Mouse (Mus musculus): Measurements from ENCODE around the gene Tmem121b. TPM values are rescaled to one million over a fixed set of nuclear protein-coding genes. Genes with fewer than 3 reads are reported as not detected.

The Tmem121b gene
- polyA plus RNA-seq, 1 experiment from 2014 or later: 0.18 TPM

GRCm38 (mm10) chr6:120470666-120471065 is 22.9 kb downstream of the Tmem121b start:
- H3K4me3 ChIP-seq: no peak overlapping the region
- H3K27ac ChIP-seq: no peak overlapping the region
- no peaks in the 10 kb centered on the region for H3K36me3 ChIP-seq
- no peaks in the 10 kb centered on the region for H3K9me3 ChIP-seq (replicated peaks)
- H3K27me3 ChIP-seq (ENCODE audit: low read depth, poor library complexity, severe bottlenecking): peaks cover under 1% of the 10 kb centered on the region
- DNase-seq (ENCODE audit: low spot score): no peak
- WGBS: 77% methylated on average over 1 of the region's 1 CpGs
- peaks cover 25% of the 10 kb centered on the region for H3K4me1 ChIP-seq

DNA sequence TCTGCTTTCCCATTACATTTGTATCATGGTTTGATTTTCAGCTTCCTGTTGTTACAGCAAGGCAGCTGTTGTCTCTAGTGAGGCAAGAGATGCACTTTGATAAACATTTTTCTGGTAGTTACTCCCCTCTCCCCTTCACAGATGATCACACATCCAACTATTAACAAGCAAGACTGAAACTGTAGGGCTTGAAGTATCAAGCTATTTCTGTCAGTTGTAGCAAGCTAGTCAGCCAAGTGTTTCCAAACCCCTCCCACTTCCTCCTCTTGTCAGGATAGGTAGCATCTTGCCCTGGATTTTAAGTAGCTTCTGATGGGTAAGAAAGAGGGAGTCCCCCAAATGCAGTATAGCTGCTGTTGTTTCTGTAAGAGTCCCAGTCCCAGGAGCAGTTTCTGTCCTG is 23.8 kb downstream of the Tmem121b start:
- no peak overlapping the region for H3K4me3 ChIP-seq
- no peaks in the 10 kb centered on the region for H3K9me3 ChIP-seq (replicated peaks)
- H3K4me1 ChIP-seq: peaks cover 25% of the 10 kb centered on the region
- no peaks in the 10 kb centered on the region for H3K36me3 ChIP-seq
- H3K27ac ChIP-seq: no peak overlapping the region
- no peak for DNase-seq (ENCODE audit: low spot score)
- peaks cover 9% of the 10 kb centered on the region for H3K27me3 ChIP-seq (ENCODE audit: low read depth, poor library complexity, severe bottlenecking)

DNA sequence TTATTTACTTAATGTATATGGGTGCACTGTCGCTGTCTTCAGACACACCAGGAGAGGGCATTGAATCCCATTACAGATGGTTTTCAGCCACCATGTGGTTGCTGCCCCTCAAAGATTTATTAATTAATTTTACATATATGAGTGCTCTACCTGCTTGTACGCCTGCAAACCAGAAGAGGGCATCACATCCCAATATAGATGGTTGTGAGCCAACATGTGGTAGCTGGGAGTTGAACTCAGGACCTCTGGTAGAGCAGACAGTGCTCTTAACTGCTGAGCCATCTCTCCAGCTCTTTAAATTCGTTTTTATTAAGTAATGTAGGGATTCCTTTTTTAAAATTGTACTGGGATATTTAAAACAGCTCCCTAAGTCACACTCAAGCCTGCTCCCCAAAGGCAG is 24.3 kb downstream of the Tmem121b start:
- H3K4me3 ChIP-seq: no peak overlapping the region
- peaks cover 25% of the 10 kb centered on the region for H3K4me1 ChIP-seq
- H3K9me3 ChIP-seq (replicated peaks): no peaks in the 10 kb centered on the region
- no peaks in the 10 kb centered on the region for H3K36me3 ChIP-seq
- DNase-seq (ENCODE audit: low spot score): no peak
- no peak overlapping the region for H3K27ac ChIP-seq
- WGBS: 69% methylated on average over 3 of the region's 3 CpGs
- peaks cover 14% of the 10 kb centered on the region for H3K27me3 ChIP-seq (ENCODE audit: low read depth, poor library complexity, severe bottlenecking)

- Histone ChIP-seq H3K9me3 (replicated peaks) (no peaks in the 10 kb centered on the region), H3K27ac (no peak overlapping the region), H3K36me3 (no peaks in the 10 kb centered on the region), H3K4me3 (no peak overlapping the region), H3K27me3 (ENCODE audit: low read depth, poor library complexity, severe bottlenecking) (peaks cover 24% of the 10 kb centered on the region), H3K4me1 (peaks cover 27% of the 10 kb centered on the region)
- WGBS: 93% methylated on average over 4 of the region's 4 CpGs
- DNase-seq (ENCODE audit: low spot score): no peak
Observed at GRCm38 (mm10) chr6:120468259-120468658, 25.3 kb downstream of the Tmem121b start.

GRCm38 (mm10) chr6:120466609-120467329 is 26.8 kb downstream of the Tmem121b start:
- H3K9me3 ChIP-seq (replicated peaks): no peaks in the 10 kb centered on the region
- peaks cover 39% of the 10 kb centered on the region for H3K27me3 ChIP-seq (ENCODE audit: low read depth, poor library complexity, severe bottlenecking)
- 74% methylated on average over 10 of the region's 10 CpGs for WGBS
- H3K36me3 ChIP-seq: no peaks in the 10 kb centered on the region
- DNase-seq (ENCODE audit: low spot score): no peak
- H3K27ac ChIP-seq: no peak overlapping the region
- no peak overlapping the region for H3K4me3 ChIP-seq
- peaks cover 16% of the 10 kb centered on the region for H3K4me1 ChIP-seq

DNA sequence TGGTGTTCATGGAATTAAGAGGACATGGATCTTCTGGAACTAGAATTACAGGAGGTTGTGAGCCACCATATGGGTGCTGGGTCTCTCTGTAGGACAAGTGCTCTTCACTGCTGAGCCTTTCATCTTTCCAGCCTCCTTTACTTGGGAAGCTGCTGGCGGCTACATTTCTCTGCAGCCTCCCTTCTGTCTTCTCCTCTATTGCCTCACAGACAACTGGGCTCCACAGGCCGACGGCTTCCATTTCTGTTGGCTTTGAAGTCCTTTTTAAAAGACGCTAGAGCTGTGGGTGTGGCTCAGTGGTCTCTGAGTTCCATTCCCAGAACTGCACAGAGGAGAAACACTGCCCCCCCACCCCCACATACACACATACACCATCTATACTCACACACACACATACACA is 28.2 kb downstream of the Tmem121b start:
- no peak overlapping the region for H3K27ac ChIP-seq
- H3K9me3 ChIP-seq (replicated peaks): no peaks in the 10 kb centered on the region
- H3K4me3 ChIP-seq: no peak overlapping the region
- DNase-seq (ENCODE audit: low spot score): no peak
- H3K36me3 ChIP-seq: no peaks in the 10 kb centered on the region
- WGBS: 16% methylated on average over 4 of the region's 4 CpGs
- peaks cover 13% of the 10 kb centered on the region for H3K4me1 ChIP-seq
- peaks cover 52% of the 10 kb centered on the region for H3K27me3 ChIP-seq (ENCODE audit: low read depth, poor library complexity, severe bottlenecking)

DNA sequence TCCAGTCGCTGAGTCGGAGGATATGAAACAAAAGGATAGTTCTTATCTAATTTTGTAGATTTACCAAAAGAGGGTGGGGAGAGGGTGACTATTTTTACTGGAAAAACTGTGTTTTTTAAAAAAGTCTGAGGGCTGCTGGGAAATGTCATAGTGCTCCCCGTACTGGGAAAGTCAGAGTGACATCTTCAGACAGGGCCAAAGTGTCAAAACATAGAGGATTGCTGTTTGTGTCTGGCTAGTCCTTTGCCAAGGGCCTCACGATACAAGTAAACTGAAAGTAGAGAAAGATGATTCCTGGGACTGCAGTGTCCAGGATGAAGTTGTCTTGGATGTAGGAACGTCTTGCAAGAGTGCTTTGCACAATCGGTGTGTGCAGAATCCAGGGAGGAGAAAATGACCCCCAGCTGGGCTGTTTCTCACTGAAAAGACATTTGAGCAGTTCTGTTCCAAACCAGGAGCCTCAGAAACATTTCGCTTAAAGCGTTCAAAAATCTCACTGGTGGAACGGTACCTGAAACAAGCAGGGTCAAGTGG is 29.1 kb downstream of the Tmem121b start:
- no peaks in the 10 kb centered on the region for H3K9me3 ChIP-seq (replicated peaks)
- no peak overlapping the region for H3K27ac ChIP-seq
- H3K4me3 ChIP-seq: no peak overlapping the region
- H3K36me3 ChIP-seq: no peaks in the 10 kb centered on the region
- H3K27me3 ChIP-seq (ENCODE audit: low read depth, poor library complexity, severe bottlenecking): peaks cover 54% of the 10 kb centered on the region
- no peak for DNase-seq (ENCODE audit: low spot score)
- 66% methylated on average over 9 of the region's 9 CpGs for WGBS
- peaks cover 13% of the 10 kb centered on the region for H3K4me1 ChIP-seq

DNA sequence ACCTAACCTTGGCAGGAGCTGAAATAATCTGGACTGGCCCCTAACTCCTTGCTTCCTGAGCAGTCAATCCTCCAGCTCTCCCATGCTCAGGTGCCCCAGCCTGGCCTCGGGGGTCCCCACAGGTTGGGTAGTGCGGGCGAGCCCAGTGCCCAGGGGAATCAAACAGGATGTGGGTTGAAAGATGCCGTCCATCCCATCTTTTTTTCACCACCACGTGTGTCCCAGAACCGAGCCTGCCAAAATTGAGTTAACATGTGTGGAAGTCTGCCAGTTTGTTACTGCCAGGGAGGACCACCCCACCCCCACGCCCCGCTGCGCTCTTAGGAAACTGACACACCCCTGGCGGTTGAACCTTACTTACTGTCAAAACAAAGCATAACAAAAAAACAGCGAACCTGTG is 29.7 kb downstream of the Tmem121b start:
- Histone ChIP-seq H3K27ac (0 out of 2 replicates have a peak overlapping the region, but pooled peaks have one; percentile 67), H3K27me3 (ENCODE audit: low read depth, poor library complexity, severe bottlenecking) (peaks cover 59% of the 10 kb centered on the region), H3K4me1 (peaks cover 13% of the 10 kb centered on the region), H3K36me3 (no peaks in the 10 kb centered on the region), H3K9me3 (replicated peaks) (no peaks in the 10 kb centered on the region), H3K4me3 (peak overlapping the region; percentile 66)
- DNase-seq (ENCODE audit: low spot score): no peak
- WGBS: 8% methylated on average over 11 of the region's 11 CpGs

GRCm38 (mm10) chr6:120463086-120463871 is 30.3 kb downstream of the Tmem121b start, which contains the start of gene Il17ra:
Gene Il17ra (plus strand): TSS chr6:120463247.
- Histone ChIP-seq H3K27ac (peak within 1 kb of the TSS; percentile 67), H3K27me3 (ENCODE audit: low read depth, poor library complexity, severe bottlenecking) (peaks cover 59% of the 10 kb centered on the region), H3K9me3 (replicated peaks) (no peaks in the 10 kb centered on the region), H3K36me3 (no peaks in the 10 kb centered on the region), H3K4me3 (peak within 1 kb of the TSS; percentile 66), H3K4me1 (peaks cover 13% of the 10 kb centered on the region)
- 1% methylated on average over 90 of the region's 90 CpGs for WGBS
- DNase-seq (ENCODE audit: low spot score): peak; percentile 85

DNA sequence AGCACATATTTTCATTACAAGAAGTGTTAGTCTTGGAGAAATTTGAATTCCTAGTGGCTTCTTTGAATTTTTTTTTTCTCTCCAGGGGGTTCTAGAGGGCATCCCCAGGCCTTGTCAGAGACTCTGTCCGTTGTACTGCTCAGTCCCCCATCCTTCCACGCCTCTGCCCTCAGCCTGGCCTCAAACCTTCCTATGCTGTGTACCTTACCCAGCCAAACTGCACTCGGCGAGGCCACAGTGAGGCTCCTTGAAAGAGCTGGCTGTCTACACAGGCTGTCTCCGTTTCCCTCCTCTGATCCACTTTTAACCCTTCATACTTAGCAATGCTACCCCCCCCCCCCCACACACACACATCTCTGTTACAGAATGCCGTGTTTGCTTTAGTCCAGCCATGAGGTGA is 31.4 kb downstream of the Tmem121b start:
- Histone ChIP-seq H3K27me3 (ENCODE audit: low read depth, poor library complexity, severe bottlenecking) (peaks cover 59% of the 10 kb centered on the region), H3K9me3 (replicated peaks) (no peaks in the 10 kb centered on the region), H3K4me3 (no peak overlapping the region), H3K36me3 (no peaks in the 10 kb centered on the region), H3K27ac (no peak overlapping the region), H3K4me1 (peaks cover 13% of the 10 kb centered on the region)
- 56% methylated on average over 6 of the region's 6 CpGs for WGBS
- DNase-seq (ENCODE audit: low spot score): no peak

GRCm38 (mm10) chr6:120461217-120461616 is 32.4 kb downstream of the Tmem121b start:
- H3K36me3 ChIP-seq: no peaks in the 10 kb centered on the region
- H3K4me3 ChIP-seq: no peak overlapping the region
- H3K27ac ChIP-seq: no peak overlapping the region
- H3K9me3 ChIP-seq (replicated peaks): no peaks in the 10 kb centered on the region
- DNase-seq (ENCODE audit: low spot score): no peak
- 64% methylated on average over 15 of the region's 15 CpGs for WGBS
- peaks cover 59% of the 10 kb centered on the region for H3K27me3 ChIP-seq (ENCODE audit: low read depth, poor library complexity, severe bottlenecking)
- peaks cover 13% of the 10 kb centered on the region for H3K4me1 ChIP-seq

GRCm38 (mm10) chr6:120457751-120458150 is 35.9 kb downstream of the Tmem121b start:
- no peak for DNase-seq (ENCODE audit: low spot score)
- Histone ChIP-seq H3K9me3 (replicated peaks) (no peaks in the 10 kb centered on the region), H3K4me1 (0 out of 2 replicates have a peak, but pooled peaks cover 9% of the 10 kb centered on the region), H3K4me3 (no peak overlapping the region), H3K36me3 (no peaks in the 10 kb centered on the region), H3K27me3 (ENCODE audit: low read depth, poor library complexity, severe bottlenecking) (peaks cover 30% of the 10 kb centered on the region), H3K27ac (no peak overlapping the region)
- WGBS: 92% methylated on average over 5 of the region's 5 CpGs

DNA sequence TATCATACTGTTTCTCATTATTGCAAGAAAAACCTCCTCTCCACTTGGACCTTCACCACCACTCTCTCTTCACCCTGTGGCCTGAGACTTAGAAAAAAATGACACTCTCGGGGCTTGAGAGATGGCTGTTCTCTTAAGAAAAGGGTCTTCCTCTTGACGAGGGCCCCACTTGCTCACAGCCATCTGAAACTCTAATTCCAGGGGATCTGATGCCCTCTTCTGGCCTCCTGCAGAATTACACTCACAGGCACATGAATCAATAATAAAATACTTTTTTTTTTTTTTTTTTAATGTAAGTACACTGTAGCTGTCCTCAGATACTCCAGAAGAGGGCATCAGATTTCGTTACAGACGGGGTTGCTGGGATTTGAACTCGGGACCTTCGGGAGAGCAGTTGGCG is 36.5 kb downstream of the Tmem121b start:
- 69% methylated on average over 7 of the region's 7 CpGs for whole genome bisulfite sequencing
- Histone ChIP-seq H3K27me3 (ENCODE audit: low read depth, poor library complexity, severe bottlenecking) (peaks cover 23% of the 10 kb centered on the region), H3K27ac (no peak overlapping the region), H3K4me1 (0 out of 2 replicates have a peak, but pooled peaks cover 9% of the 10 kb centered on the region), H3K4me3 (no peak overlapping the region), H3K36me3 (no peaks in the 10 kb centered on the region), H3K9me3 (replicated peaks) (no peaks in the 10 kb centered on the region)
- no peak for DNase-seq (ENCODE audit: low spot score)
